8 mouse cellular contexts compared by ENCODE assay signal in genomic region chr15:56046679-56047532, GRCm38 (mm10).
A peak's percentile ranks its signal among the peaks of the same experiment; 100 is the strongest.
DNase-seq lines count a peak whose midpoint lies in the region; ATAC-seq and TF ChIP-seq lines count a peak whose summit lies in the region.

No protein-coding gene starts in this region.

- peak overlapping the region; percentile 30 for H3K4me3 ChIP-seq in forebrain, embryonic 10.5 days
- H3K4me3 ChIP-seq in heart, embryonic 14.5 days (ENCODE audit: control insufficient read depth in 1 of 2, insufficient read depth in 1 of 2, low read depth in 1 of 2, low read length in 2 of 2) = peak overlapping the region; percentile 24 to 36; a peak in 3 of 4 replicates
- peak overlapping the region; percentile 27 for H3K4me3 ChIP-seq in kidney, postnatal 0 days (replicated peaks; ENCODE audit: low read depth, low read length)
- H3K4me3 ChIP-seq in liver, adult 2 months (ENCODE audit: insufficient read depth, low read depth, low read length) = peak overlapping the region; percentile 51
- no peak overlapping the region for H3K4me3 ChIP-seq in myocyte

- peak overlapping the region; percentile 46; the same call in 1 of the 2 replicates for H3K27ac ChIP-seq in forebrain, embryonic 10.5 days
- H3K27ac ChIP-seq in heart, embryonic 14.5 days (replicated peaks in 1 of 2; ENCODE audit: control insufficient read depth in 1 of 2, insufficient read depth in 1 of 2, low read depth in 2 of 2, low read length in 2 of 2) = no peak overlapping the region
- no peak overlapping the region for H3K27ac ChIP-seq in kidney, postnatal 0 days
- no peak overlapping the region for H3K27ac ChIP-seq in liver, adult 2 months (replicated peaks; ENCODE audit: insufficient read depth, low read depth, low read length)

- H3K9me3 ChIP-seq in forebrain, embryonic 10.5 days = no peaks in the 10 kb centered on the region
- no peaks in the 10 kb centered on the region for H3K9me3 ChIP-seq in heart, embryonic 14.5 days (ENCODE audit: control insufficient read depth, low read length)
- H3K9me3 ChIP-seq in kidney, postnatal 0 days (replicated peaks; ENCODE audit: low read length) = no peaks in the 10 kb centered on the region

- 39% methylated on average over 16 of the region's 16 CpGs for WGBS in forebrain, embryonic 10.5 days
- 25% methylated on average over 16 of the region's 16 CpGs for WGBS in heart, embryonic 14.5 days
- 28% methylated on average over 16 of the region's 16 CpGs for WGBS in kidney, postnatal 0 days
- 29% methylated on average over 16 of the region's 16 CpGs for WGBS in liver, adult 2 months

- peak; percentile 86 for DNase-seq in CD4-positive, CD25-positive, alpha-beta regulatory T cell, adult 2 months (ENCODE audit: low read depth, low spot score)
- DNase-seq in brain, adult 2 months (ENCODE audit: low read depth, low spot score) = peak; percentile 65
- peak; percentile 67 for DNase-seq in forebrain, embryonic 10.5 days (ENCODE audit: extremely low spot score, low spot score)
- peak; percentile 83 for DNase-seq in kidney, postnatal 0 days (ENCODE audit: low spot score)
- peak; percentile 66 for DNase-seq in liver, adult 2 months (ENCODE audit: extremely low read depth, low read depth, low spot score)
- peak; percentile 32 to 71 for DNase-seq in spleen, postnatal 4 days (ENCODE audit: low spot score in 2 of 2)

- H3K27me3 ChIP-seq in forebrain, embryonic 10.5 days (ENCODE audit: poor library complexity, severe bottlenecking) = no peaks in the 10 kb centered on the region
- no peaks in the 10 kb centered on the region for H3K27me3 ChIP-seq in heart, embryonic 14.5 days (ENCODE audit: control insufficient read depth, insufficient read depth, low read length)
- no peaks in the 10 kb centered on the region for H3K27me3 ChIP-seq in kidney, postnatal 0 days (ENCODE audit: insufficient read depth, low read length)
- H3K27me3 ChIP-seq in liver, adult 2 months (ENCODE audit: control insufficient read depth, insufficient read depth, low read length) = no peaks in the 10 kb centered on the region
- H3K27me3 ChIP-seq in myocyte (ENCODE audit: control insufficient read depth, insufficient read depth, insufficient read length) = no peaks in the 10 kb centered on the region

- H3K79me2 ChIP-seq in liver, adult 2 months (ENCODE audit: control insufficient read depth, insufficient read depth, low read length) = no peaks in the 10 kb centered on the region
- no peaks in the 10 kb centered on the region for H3K79me2 ChIP-seq in myocyte (ENCODE audit: control insufficient read depth, insufficient read depth)

- no peak for TF ChIP-seq POLR2A in liver, adult 2 months (IDR thresholded peaks at IDR 0.05; ENCODE audit: extremely low read depth, insufficient read depth, low read length)
- TF ChIP-seq POLR2A in myocyte (IDR thresholded peaks at IDR 0.05; ENCODE audit: insufficient read length, low read depth) = no peak

- ATAC-seq in heart, embryonic 14.5 days (ENCODE audit: insufficient number of reproducible peaks, insufficient read depth, low FRiP score, low read depth) = no peak
- peak; percentile 78 for ATAC-seq in kidney, postnatal 0 days (replicated peaks; ENCODE audit: low FRiP score, low read depth)

- TF ChIP-seq CTCF in kidney, postnatal 0 days (IDR thresholded peaks at IDR 0.05; ENCODE audit: low read depth) = peak; percentile 96
- TF ChIP-seq CTCF in liver, adult 2 months (IDR thresholded peaks at IDR 0.05; ENCODE audit: low read depth, low read length) = peak; percentile 90

- no peaks in the 10 kb centered on the region for H3K36me3 ChIP-seq in forebrain, embryonic 10.5 days (replicated peaks)
- no peaks in the 10 kb centered on the region for H3K36me3 ChIP-seq in heart, embryonic 14.5 days (ENCODE audit: control insufficient read depth, insufficient read depth, low read length)
- H3K36me3 ChIP-seq in kidney, postnatal 0 days (ENCODE audit: insufficient read depth, low read length) = no peaks in the 10 kb centered on the region
- H3K36me3 ChIP-seq in liver, adult 2 months (ENCODE audit: control insufficient read depth, insufficient read depth, low read length) = no peaks in the 10 kb centered on the region
- no peaks in the 10 kb centered on the region for H3K36me3 ChIP-seq in myocyte (ENCODE audit: control insufficient read depth, insufficient read depth)

- no peak overlapping the region for H3ac ChIP-seq in myocyte (ENCODE audit: control insufficient read depth, insufficient read length)

- H3K4me1 ChIP-seq in forebrain, embryonic 10.5 days = 0 out of 2 replicates have a peak, but pooled peaks cover 3% of the 10 kb centered on the region
- peaks cover 3 to 6% of the 10 kb centered on the region in 2 experiments; a peak in 3 of 4 replicates for H3K4me1 ChIP-seq in heart, embryonic 14.5 days (ENCODE audit: control insufficient read depth in 2 of 2, insufficient read depth in 2 of 2, low read length in 2 of 2)
- no peaks in the 10 kb centered on the region for H3K4me1 ChIP-seq in kidney, postnatal 0 days (replicated peaks; ENCODE audit: insufficient read depth, low read length)
- H3K4me1 ChIP-seq in liver, adult 2 months (ENCODE audit: control insufficient read depth, insufficient read depth, low read length) = no peaks in the 10 kb centered on the region; the same call in 1 of the 2 replicates

- peak overlapping the region; percentile 42; the same call in 1 of the 2 replicates for H3K9ac ChIP-seq in heart, embryonic 14.5 days (ENCODE audit: low read length)
- no peak overlapping the region for H3K9ac ChIP-seq in kidney, postnatal 0 days (ENCODE audit: low read depth, low read length)
- H3K9ac ChIP-seq in liver, adult 2 months (ENCODE audit: low read depth, low read length) = peak overlapping the region; percentile 68

- H3K4me2 ChIP-seq in heart, embryonic 14.5 days (ENCODE audit: low read length) = peak overlapping the region; percentile 58
- peak overlapping the region; percentile 57 for H3K4me2 ChIP-seq in kidney, postnatal 0 days (ENCODE audit: low read length)
- H3K4me2 ChIP-seq in myocyte (ENCODE audit: low read depth) = peak overlapping the region; percentile 74

TF ChIP-seq in myocyte, 11 proteins besides CTCF, POLR2A, EP300 and RAD21:
- TF ChIP-seq SRF (IDR thresholded peaks at IDR 0.05; ENCODE audit: control insufficient read depth, insufficient read length, low read depth) = peak; percentile 36
- no peak for TF ChIP-seq TCF12 (IDR thresholded peaks at IDR 0.05; ENCODE audit: insufficient read depth, poor library complexity, severe bottlenecking)
- no peak for TF ChIP-seq E2F4 (IDR thresholded peaks at IDR 0.05; ENCODE audit: insufficient read depth)
- TF ChIP-seq MYOD1 (IDR thresholded peaks at IDR 0.05; ENCODE audit: control insufficient read depth in 1 of 3, insufficient read length in 2 of 3, low read depth in 2 of 3) = peak in 1 of 3 experiments; percentile 12
TF ChIP-seq in myocyte: peak in this region for 2.
